Mouse (Mus musculus) urinary bladder, postnatal 14 days (tissue): ENCODE measurements around the gene Mef2c.
A peak's percentile ranks its signal among the peaks of the same experiment; 100 is the strongest.

Source experiments
- DNase-seq: peaks from one replicate; pipeline ENCODE4 v3.0.0; 2021; ENCODE audit warnings: low spot score

The Mef2c gene

GRCm38 (mm10) chr13:83612195-83612594, 108.4 kb downstream of the Mef2c start:
- no peak for DNase-seq

- DNase-seq = no peak
Observed at GRCm38 (mm10) chr13:83615875-83616274, 112.0 kb downstream of the Mef2c start.

GRCm38 (mm10) chr13:83624651-83625050, 120.8 kb downstream of the Mef2c start:
- DNase-seq = no peak

GRCm38 (mm10) chr13:83627429-83627828, 123.6 kb downstream of the Mef2c start:
- no peak for DNase-seq

- no peak for DNase-seq
Observed at GRCm38 (mm10) chr13:83628139-83628538, 124.3 kb downstream of the Mef2c start.

- no peak for DNase-seq
Observed at GRCm38 (mm10) chr13:83633155-83633554, 129.3 kb downstream of the Mef2c start.

- no peak for DNase-seq
Observed at GRCm38 (mm10) chr13:83635218-83635617, 131.4 kb downstream of the Mef2c start.

GRCm38 (mm10) chr13:83637666-83638065, 133.8 kb downstream of the Mef2c start:
- no peak for DNase-seq

- DNase-seq = no peak
Observed at GRCm38 (mm10) chr13:83638735-83639134, 134.9 kb downstream of the Mef2c start.

GRCm38 (mm10) chr13:83649051-83649450, 145.2 kb downstream of the Mef2c start:
- no peak for DNase-seq

- no peak for DNase-seq
Observed at GRCm38 (mm10) chr13:83649795-83650476, 146.1 kb downstream of the Mef2c start.

- DNase-seq = no peak
Observed at GRCm38 (mm10) chr13:83650807-83651206, 147.0 kb downstream of the Mef2c start.

GRCm38 (mm10) chr13:83651941-83652548, 148.2 kb downstream of the Mef2c start:
- DNase-seq = no peak

- DNase-seq = no peak
Observed at GRCm38 (mm10) chr13:83652560-83652959, 148.7 kb downstream of the Mef2c start.

- DNase-seq = peak; percentile 86
Observed at GRCm38 (mm10) chr13:83654889-83655769, 151.3 kb downstream of the Mef2c start.

- DNase-seq = no peak
Observed at GRCm38 (mm10) chr13:83656094-83656493, 152.3 kb downstream of the Mef2c start.

- no peak for DNase-seq
Observed at GRCm38 (mm10) chr13:83656773-83657172, 152.9 kb downstream of the Mef2c start.

GRCm38 (mm10) chr13:83660722-83661121, 156.9 kb downstream of the Mef2c start:
- no peak for DNase-seq

GRCm38 (mm10) chr13:83661166-83661565, 157.3 kb downstream of the Mef2c start:
- no peak for DNase-seq

GRCm38 (mm10) chr13:83662089-83662551, 158.3 kb downstream of the Mef2c start:
- DNase-seq = no peak

GRCm38 (mm10) chr13:83666179-83666578, 162.3 kb downstream of the Mef2c start:
- no peak for DNase-seq

- DNase-seq = no peak
Observed at GRCm38 (mm10) chr13:83667051-83667450, 163.2 kb downstream of the Mef2c start.

- DNase-seq = no peak
Observed at GRCm38 (mm10) chr13:83707611-83708010, 203.8 kb downstream of the Mef2c start.
